Mouse (Mus musculus) embryo, embryonic 10 days (tissue): Measurements from ENCODE around the gene Mmp2.

ENCODE experiments used
- DNase-seq: peaks from one replicate; pipeline ENCODE4 v3.0.0-alpha.2; 2015; ENCODE audit warnings: low spot score

Gene Mmp2

DNA sequence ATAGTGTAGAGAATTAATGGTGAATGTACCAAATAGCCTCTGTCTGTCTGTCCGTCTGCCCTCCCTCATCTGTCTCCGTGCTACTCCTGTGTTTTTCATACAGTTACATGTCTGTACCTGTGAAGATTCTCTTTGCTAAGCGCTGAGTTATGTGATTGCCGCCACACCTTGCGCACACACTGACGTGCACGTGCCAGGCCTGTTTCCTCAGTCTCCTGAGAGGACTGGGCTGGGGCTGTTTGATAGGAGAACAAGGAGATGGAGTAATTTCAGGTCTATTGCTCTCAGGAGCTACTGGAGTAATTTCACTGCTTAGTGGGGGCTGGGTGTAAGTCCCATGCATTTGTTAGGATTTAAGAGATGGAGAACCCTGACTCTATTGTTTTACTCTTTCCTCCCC lies 68.0 kb downstream of the Mmp2 start:
- DNase-seq: no peak

DNA sequence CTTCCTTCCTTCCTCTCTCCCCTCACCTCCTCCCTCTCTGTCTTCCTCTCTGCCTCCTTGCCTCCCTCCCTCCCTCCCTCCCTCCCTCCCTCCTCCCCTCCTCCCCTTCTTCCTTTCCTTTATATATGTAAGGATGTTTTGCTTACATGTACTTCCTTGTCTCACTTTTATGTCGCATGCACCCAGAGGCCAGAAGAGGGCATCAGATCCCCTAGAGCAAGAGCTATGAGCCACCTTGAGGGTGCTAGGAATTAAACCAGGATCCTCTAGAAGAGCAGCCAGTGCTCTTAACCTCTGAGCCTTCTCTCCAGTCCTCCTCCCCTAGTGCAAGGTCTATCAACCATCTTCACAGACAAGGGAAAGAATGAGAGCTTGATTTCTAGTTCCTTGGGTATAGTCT lies 69.0 kb downstream of the Mmp2 start:
- no peak for DNase-seq

DNA sequence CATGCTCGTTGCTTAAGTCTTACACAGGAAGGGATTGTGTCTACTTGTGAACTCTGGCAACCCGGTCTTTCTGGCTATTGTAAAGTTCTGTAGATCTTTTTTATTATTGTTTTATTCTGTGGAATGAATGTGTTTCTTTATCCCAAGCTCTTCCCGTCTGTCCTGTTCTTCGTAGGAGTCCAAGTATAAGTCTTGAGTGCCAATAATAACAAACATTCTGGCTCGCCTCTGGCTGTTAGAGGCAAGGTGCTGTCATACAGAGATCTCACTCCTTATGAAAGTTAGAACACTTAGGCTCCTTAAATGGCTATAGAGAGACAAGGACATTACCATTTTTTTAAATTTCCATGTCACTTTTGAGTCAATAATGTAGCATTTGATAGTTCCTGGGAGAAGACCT lies 69.5 kb downstream of the Mmp2 start:
- no peak for DNase-seq

DNA sequence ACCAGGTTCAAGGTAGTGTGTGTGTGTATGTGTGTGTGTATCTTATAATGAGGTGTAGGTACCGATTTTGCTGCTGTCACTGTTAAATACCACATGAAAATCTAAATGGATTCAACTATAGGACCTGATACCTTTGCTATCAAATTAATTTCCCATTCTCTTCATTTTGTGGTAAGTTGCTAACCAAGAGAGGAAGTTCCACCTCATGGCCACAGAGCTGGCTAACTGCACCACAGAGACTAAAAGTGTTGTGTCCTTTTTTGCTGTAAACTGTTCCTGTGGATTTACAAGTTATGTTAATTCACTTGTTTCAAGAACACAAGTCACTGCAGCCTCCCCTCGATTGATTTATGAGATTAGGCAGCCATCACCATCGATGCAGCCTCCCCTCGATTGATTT lies 70.7 kb downstream of the Mmp2 start:
- DNase-seq: no peak

DNA sequence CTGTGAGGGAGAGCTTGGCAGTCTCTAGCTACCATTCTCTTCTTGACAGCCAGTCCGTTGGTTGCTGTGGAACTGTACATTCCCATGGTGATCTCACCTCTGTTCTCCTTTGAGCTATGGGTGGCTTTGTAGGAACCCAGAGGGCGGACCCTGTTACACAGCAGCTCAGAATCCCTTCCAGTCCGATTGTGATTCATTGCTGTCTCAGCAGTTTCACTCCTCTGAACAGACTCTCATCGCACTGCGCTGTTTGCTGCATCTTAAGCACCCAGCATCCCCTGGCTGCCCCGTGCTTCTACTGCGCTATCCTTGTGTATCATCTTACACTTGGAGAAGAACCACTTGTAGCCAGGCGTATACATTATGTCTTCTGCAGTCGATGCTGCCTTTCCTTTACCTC lies 72.5 kb downstream of the Mmp2 start:
- DNase-seq: no peak

DNA sequence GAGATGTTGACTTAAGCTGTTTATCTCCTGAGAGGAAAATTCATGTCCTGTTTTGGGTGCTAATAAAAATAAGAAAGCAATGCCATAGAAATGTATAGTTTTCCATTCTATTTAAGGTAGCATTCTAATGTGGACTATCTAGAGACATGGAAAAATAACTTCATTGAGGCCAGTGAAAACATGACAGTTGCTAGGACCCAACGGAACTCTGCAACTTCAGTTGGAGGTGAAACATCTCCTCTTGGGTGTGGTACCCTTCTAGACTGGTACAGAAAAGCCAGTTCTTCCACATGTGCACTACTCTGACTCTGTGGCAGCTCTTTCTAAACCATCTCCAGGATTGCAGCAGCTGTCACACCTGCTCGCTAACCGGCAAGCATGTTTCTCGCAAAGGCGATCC lies 74.0 kb downstream of the Mmp2 start, which contains the start of gene Capns2:
Gene Capns2, plus strand, starts transcription at position 301 of the 400 bp plus-strand sequence.
- no peak for DNase-seq

DNA sequence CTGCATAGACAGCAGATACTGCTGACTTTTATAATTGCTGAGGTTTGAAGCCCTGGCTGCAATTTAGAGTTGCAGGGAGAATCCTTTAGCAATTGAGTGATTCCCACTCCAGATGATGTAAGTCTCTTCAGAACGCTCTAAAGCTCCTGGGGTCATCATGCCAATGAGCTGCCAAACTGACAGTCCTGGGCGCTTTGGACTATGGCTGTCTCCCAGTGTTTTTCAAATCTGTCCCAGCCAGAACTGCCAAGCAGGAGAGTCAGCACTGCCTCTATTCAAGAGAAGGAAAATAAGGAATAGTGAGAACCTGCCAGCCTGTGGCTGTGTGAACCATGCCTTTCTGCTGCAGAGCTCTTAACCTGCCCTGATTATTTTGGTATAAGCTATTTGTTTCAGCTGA lies 75.9 kb downstream of the Mmp2 start:
- no peak for DNase-seq
